Mouse (Mus musculus) thymus, postnatal 14 days (tissue): ENCODE data around the gene Edil3.
"Not testable (repeated sequence)": the region's sequence is repeated elsewhere in the genome, so short reads cannot be mapped to it uniquely, and the experiment has no call there.

ENCODE experiments used
- DNase-seq: peaks from one replicate; pipeline ENCODE4 v3.0.0; 2021

Gene Edil3

GRCm38 (mm10) chr13:89007696-89008427 lies 186.6 kb downstream of the Edil3 start:
- DNase-seq, result no peak

GRCm38 (mm10) chr13:89012500-89012899 lies 191.2 kb downstream of the Edil3 start:
- no peak for DNase-seq

- no peak for DNase-seq
Observed at GRCm38 (mm10) chr13:89029817-89030539, 208.7 kb downstream of the Edil3 start.

- DNase-seq, result no peak
Observed at GRCm38 (mm10) chr13:89035711-89036110, 214.4 kb downstream of the Edil3 start.

GRCm38 (mm10) chr13:89041495-89041894 lies 220.2 kb downstream of the Edil3 start:
- no peak for DNase-seq

- DNase-seq, result not testable (repeated sequence)
Observed at GRCm38 (mm10) chr13:89070132-89070531, 248.9 kb downstream of the Edil3 start.

GRCm38 (mm10) chr13:89076212-89076611 lies 254.9 kb downstream of the Edil3 start:
- DNase-seq, result no peak

- no peak for DNase-seq
Observed at GRCm38 (mm10) chr13:89105889-89106288, 284.6 kb downstream of the Edil3 start.

- no peak for DNase-seq
Observed at GRCm38 (mm10) chr13:89117551-89117950, 296.3 kb downstream of the Edil3 start.

- no peak for DNase-seq
Observed at GRCm38 (mm10) chr13:89119809-89120208, 298.5 kb downstream of the Edil3 start.

GRCm38 (mm10) chr13:89122511-89123253 lies 301.4 kb downstream of the Edil3 start:
- no peak for DNase-seq

- DNase-seq, result no peak
Observed at GRCm38 (mm10) chr13:89123396-89123795, 302.1 kb downstream of the Edil3 start.

- DNase-seq, result no peak
Observed at GRCm38 (mm10) chr13:89146056-89146547, 324.8 kb downstream of the Edil3 start.

- DNase-seq, result no peak
Observed at GRCm38 (mm10) chr13:89151878-89152277, 330.6 kb downstream of the Edil3 start.

- no peak for DNase-seq
Observed at GRCm38 (mm10) chr13:89167960-89168359, 346.7 kb downstream of the Edil3 start.

- no peak for DNase-seq
Observed at GRCm38 (mm10) chr13:89170040-89170439, 348.8 kb downstream of the Edil3 start.

GRCm38 (mm10) chr13:89175154-89175553 lies 353.9 kb downstream of the Edil3 start:
- no peak for DNase-seq

GRCm38 (mm10) chr13:89189051-89189450 lies 367.8 kb downstream of the Edil3 start:
- DNase-seq, result no peak

GRCm38 (mm10) chr13:89197019-89197418 lies 375.7 kb downstream of the Edil3 start:
- DNase-seq, result no peak

- DNase-seq, result no peak
Observed at GRCm38 (mm10) chr13:89199275-89199674, 378.0 kb downstream of the Edil3 start.

- DNase-seq, result no peak
Observed at GRCm38 (mm10) chr13:89238104-89238503, 416.8 kb downstream of the Edil3 start.

GRCm38 (mm10) chr13:89253990-89254642 lies 432.8 kb downstream of the Edil3 start:
- no peak for DNase-seq

GRCm38 (mm10) chr13:89256906-89257305 lies 435.6 kb downstream of the Edil3 start:
- DNase-seq, result no peak
